In the genomic region with DNA sequence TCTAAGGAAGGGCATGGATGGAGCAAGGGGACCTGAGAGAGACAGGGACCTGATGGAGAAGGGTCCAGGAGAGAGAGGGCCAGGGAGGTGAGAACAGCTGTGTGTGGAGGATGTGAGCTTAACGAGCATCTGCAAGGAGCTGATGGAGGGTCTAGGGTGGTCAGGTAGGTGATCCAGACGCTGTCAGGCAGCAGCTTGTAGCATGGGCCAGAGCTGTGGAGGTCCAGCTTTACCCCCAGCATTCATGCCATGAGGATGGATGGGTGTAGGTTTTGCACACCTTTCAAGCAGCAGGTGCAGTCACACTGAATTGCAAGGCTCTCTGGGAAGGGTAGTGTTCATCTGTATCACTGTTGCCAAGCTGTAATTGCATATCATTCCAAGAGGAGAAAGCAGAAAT, we compare ENCODE assay signal across 15 mouse cellular contexts.
"Had no signal": no experiment of that assay in that cellular context is flagged by ENCODE, and none has a peak within 500 bp of the region (broad histone marks: within the 10 kb centered on the region; RNA-seq: fewer than 3 reads in every experiment).

No protein-coding gene starts in this region.

- H3K27me3 ChIP-seq: neural tube, embryonic 13.5 days; neural tube, embryonic 15.5 days; stomach, embryonic 15.5 days had no signal

- H3K4me3 ChIP-seq: neural tube, embryonic 13.5 days; neural tube, embryonic 15.5 days; stomach, embryonic 15.5 days had no signal

- H3K4me2 ChIP-seq: neural tube, embryonic 13.5 days; neural tube, embryonic 15.5 days; stomach, embryonic 15.5 days had no signal

- DNase-seq: retina, postnatal 1 day; right cerebral cortex, adult 18-20 months; right cerebral cortex, postnatal 14 days; right cerebral cortex, postnatal 25 days; right cerebral cortex, postnatal 4 days; spleen, adult 18-20 months; thymus, adult 18-20 months; thymus, adult 2 months; thymus, postnatal 14 days; thymus, postnatal 25 days; thymus, postnatal 36 days; thymus, postnatal 4 days had no signal
